Mouse (Mus musculus): ENCODE measurements around the gene Fam120b.

Fam120b gene

DNA sequence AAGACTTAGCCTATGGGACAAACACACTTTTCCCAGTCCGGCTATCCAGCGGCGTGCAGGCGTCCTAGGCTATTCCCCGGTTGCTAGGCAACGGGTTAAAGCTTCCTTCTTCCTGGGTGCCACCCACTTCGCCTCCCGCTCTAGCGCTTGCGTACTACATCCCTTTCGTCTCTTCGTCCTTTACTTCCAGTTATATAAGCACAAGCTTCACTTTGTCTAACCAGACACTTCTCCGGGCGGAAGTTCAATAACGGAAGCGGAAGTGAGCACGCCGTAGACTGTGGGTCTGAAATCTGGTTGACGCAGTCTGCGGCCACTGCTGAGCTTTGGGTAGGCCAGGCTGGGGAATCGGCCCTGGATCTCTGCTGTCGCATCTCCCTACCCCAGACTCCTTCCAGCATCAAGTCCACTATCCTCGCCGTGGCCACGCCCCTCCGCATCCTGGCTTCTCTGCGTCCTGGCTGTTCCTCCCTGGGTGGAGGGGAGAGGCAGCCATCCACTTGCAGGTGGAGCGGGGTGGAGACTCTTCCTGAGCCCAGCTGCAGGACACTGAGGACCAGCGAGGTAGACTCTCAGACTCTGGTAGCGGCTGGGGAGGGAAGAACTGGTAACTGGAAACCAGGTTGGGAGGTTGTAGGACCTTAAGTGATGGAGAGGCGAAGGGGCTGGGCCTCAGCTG lies at the start of gene Fam120b:
Fam120b (plus strand) TSS at position 206 of the 679 bp plus-strand sequence.
- DNase-seq (ENCODE audit: low spot score) = peak; percentile 77

DNA sequence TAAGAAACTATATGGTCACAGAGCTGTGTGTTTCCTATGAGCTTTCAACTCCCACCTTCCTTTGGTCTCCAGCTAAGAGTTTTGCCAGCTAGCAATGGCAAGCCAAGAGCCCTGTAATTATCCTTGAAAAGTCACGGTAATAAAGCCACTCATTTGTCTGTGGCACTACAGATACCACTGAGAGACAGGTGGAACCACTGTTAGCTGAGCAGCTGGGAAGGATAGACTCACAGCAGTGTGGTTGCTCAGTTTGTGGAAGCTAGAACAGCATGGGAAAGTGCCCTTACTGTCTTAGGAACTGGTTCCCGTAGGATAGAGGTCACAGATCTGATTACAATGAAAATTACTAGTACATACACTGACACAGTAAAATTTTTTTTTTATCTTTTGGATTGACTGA lies 45.9 kb upstream of the Fam120b start:
- DNase-seq (ENCODE audit: low spot score) = no peak

DNA sequence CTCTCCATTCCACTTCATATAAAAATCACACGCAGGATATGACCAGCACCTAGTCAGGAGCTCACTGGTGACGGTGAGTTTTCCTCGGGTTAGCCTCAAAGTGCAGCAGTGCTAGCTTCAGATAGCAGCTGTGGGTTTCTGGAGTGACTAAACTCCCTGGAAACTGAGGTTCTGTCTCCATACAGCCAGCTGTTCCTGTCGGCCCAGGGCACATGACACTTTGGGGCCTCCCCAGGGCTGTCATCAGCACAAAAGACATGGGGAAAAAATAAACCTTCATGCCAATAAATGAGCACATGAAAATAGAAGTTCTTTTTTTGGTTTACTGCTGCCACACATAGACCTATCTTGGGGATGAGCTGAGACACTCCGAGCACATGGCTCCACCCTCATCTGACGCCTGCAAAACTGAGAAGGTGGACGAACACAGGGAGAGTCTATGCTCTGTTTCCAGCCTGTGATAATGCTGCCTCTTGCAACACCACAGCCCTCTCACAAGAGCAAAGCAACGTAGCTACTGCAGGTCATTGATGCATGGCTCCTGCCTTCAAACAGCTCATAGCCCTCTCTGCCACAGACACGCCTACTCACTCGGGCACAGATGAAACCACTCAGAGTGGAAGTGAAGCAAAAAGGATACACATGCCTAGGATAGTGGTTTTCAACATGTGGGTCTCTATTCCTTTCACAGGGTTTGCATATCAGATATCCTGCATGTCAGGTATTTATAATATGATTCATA lies 43.0 kb upstream of the Fam120b start:
- DNase-seq (ENCODE audit: low spot score) = no peak

DNA sequence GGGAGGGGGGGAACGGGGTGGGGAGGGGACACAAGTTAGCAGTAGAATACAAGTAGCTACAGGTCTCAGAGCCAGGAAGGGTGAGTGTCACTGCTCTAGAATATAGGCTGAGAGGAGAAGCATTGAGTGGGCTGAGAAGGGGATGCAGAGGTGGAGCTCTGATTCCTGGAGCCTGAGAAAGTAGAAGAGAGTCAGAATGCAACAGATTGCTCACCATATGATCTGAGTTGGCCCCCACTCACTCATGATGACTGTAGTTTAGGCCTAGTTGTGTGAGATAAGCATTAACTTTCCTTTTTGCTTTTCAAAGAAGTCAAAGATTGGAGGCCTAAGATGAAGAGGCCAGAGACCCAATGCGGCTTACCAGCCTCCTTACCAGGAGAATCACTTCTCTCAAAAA lies 42.0 kb upstream of the Fam120b start:
- no peak for DNase-seq (ENCODE audit: low spot score)

DNA sequence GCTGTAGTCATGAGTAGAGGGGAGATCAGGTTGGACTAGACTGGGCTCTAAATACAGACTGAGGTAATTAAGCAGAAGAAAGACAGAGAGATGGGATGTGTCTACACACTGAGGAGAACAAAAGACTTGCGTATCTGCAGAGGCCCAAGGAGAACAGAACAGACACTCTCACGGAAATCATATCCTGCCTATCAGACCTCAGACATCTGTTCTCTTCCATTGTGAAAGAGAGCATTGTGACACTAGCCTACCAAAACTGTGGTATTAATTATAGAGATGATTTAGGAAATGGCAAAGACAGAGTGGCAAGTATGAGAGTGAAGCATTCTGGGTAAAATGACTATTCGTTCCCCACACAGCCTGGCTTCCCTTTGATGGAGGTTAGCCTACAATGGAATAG lies 40.9 kb upstream of the Fam120b start:
- DNase-seq (ENCODE audit: low spot score) = no peak

- no peak for DNase-seq (ENCODE audit: low spot score)
Observed at GRCm38 (mm10) chr17:15356526-15356925, 39.5 kb upstream of the Fam120b start.

DNA sequence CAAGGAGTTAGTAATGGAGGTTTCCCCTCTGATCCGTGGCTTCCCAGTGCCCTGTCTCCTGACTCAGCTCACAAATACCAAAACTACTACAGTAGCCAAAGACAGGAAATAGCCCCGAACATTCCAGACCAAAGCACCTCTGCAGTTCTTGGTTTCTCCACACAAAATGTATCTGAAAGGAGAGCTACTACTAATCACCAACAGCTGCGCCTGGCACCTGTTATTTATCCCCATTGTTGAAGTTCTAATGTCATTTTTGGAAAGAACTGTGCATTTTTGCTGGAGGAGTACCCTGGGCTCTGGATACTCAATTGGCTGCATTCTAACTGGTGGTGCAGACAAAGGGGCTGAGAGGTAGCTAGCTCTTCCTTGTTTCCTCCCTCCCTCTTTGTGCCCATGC lies 38.9 kb upstream of the Fam120b start:
- DNase-seq (ENCODE audit: low spot score) = no peak

DNA sequence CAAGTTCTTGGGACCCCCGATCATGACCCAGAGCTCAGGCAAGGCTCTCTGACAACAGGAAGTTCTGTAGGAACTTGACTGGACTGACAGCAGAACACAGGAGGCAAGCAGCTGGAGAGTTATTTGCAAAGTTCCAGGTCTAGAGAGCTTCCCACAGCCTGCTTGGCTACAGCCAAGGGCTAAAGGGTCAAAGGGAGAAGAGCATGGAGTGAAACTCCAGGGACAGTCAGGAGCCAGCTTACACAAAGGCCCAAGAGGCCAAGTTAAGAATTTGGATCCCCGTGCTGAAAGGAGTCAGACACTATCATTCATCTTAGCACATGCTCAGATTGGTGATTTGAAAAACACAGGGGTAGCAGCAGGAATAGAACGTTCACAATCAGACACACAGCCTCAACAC lies 32.3 kb upstream of the Fam120b start:
- DNase-seq (ENCODE audit: low spot score) = no peak

DNA sequence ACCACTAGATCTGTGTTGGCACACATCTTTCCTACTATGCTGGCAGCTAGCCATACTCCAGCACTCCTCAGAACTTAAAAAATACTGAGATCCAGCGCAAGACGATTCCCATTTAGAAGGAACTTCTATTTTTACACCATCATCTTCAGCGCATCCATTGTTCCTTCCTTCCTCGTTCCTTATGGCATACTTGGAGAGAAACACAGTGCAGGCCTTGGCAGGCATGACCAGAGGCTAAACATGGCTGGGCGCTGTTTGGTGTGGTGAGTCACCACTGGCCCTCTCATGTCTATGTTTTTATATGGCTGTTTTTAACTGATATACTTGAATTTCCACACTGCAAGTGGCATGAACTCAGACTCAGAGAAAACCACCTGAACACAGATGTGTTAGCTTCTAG lies 30.4 kb upstream of the Fam120b start:
- no peak for DNase-seq (ENCODE audit: low spot score)

- DNase-seq (ENCODE audit: low spot score) = no peak
Observed at GRCm38 (mm10) chr17:15370401-15370800, 25.6 kb upstream of the Fam120b start.

DNA sequence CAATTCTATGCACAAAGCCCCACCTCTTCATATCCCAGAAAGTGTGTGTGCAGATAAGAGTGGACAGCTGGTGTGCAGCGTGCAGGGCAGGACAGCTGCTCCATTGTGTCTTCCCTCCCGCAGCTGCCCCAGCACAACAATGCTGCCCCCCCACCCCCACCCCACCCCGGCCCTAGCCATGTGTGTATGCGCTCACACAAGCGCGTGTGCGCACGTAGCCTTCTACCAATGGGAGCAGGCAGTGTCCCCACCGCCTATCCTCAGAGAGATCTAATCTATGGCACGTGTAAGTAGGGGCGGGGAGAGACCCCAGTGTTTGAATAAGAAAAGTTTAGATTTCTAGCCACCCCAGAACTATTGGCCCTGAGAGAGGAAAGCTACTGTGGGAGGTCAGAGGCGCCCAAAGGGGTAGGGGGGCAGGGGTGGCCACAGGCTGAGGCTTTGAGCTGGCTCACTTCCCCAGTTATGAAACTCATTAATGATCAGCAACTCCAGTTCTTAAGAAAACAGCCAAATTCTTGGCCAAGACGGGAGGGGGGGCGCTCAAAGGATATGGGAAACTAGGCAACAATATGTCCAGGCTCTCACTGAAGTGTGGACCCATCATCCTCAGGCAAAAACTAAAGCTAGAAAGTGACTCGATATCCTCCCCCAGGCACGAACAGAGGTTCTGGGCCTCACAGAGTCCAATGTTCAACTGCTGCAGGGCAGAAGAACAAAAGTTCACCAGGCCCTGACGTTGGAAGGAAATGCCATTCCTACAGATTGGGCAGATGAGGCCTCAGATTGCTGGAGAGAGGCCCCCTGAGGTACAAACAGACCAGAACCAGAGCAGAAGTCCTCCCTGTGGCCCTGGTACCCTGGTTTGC lies 23.8 kb upstream of the Fam120b start:
- DNase-seq (ENCODE audit: low spot score) = no peak

GRCm38 (mm10) chr17:15372931-15373652 lies 22.9 kb upstream of the Fam120b start:
- no peak for DNase-seq (ENCODE audit: low spot score)

GRCm38 (mm10) chr17:15374321-15375141 lies 21.5 kb upstream of the Fam120b start:
- DNase-seq (ENCODE audit: low spot score) = no peak

DNA sequence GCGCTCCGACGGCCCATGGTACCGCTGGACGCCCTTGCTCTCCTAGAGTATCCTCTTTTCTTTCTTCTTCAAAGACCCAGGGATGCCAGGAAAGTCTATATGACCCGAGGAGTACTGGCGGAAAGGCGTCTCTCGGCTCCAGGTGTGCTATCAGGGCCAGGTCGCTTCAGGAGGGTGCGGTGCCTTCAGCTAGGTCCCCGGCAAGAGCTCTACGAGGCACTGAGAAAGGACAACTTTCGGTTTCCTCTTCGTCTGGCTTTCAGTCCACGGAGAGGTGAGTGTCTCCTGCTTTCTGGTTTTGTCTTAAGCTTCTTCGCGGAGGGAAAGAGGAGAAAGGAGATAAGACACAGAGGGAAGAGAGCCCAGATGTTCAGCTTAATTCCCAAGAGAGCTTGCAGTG lies 20.8 kb upstream of the Fam120b start:
- DNase-seq (ENCODE audit: low spot score) = no peak

- no peak for DNase-seq (ENCODE audit: low spot score)
Observed at GRCm38 (mm10) chr17:15375701-15376493, 20.1 kb upstream of the Fam120b start.

DNA sequence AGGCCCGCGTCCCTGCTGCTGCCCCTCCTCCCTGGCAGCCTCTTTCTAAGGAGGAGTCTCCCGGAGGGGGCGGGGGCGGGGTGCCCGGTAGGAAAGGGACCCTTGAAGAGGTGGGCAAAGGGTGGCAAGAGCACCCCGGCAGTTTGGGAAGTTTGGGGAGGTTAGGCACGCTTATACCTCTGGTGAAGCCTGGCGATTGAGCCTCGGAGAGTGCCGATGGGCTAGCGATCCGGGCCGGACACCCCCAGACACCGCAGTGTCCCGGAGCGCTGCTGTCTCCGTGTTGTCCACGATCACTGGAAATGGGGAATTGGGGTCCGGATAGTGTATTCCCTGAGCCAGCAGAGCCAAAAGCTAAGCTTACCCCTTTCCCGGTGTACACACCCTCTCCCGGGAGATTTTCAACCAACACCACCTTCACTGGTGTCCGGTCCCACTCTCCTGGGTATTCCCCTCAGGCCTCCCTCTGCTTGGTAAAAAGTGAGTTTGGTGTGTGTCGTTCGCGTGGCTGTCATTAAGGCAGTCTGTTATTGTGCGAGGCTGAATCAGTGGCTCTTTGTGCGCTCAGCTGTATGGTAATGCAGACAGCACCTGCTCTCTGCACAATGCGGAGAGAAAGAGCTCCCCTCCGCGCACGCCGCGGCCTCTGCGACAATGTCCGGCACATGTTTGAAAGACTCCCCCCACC lies 19.4 kb upstream of the Fam120b start, which contains the start of gene Dll1:
Dll1 (minus strand) TSS at position 379 of the 688 bp plus-strand sequence.
- DNase-seq (ENCODE audit: low spot score) = no peak

GRCm38 (mm10) chr17:15377901-15378300 lies 18.1 kb upstream of the Fam120b start:
- no peak for DNase-seq (ENCODE audit: low spot score)

DNA sequence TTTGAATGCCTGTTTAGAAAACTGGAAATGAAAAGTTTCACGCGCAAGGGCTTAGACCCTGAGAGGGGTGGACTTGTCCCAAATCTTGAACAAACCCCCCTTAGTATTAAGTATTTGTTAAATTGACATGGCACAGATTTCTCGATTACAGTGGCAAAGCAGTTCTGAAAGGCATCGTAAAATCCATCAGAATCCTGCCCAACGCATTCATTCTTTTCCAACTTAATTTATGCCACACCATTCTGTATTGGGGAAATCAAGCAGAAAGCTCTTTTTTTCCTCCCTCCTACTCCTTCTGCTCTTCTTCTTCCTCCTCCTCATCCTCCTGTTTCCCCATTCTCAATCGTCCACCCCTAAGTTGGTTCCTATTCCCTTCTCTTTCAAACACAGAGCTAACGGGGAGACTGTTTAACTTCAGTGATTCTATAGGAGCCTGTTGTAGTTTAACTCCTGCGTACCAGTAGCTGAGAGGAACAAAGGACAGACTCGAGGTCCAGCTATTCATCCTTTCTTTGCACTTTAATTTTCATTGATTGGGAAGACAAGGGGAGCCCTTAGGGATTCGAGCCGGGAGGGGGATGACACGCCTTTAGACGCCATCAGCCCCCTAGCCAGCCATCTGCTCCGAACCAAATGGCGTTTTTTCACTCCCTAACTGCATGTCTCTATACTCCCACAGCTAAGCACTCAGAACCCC lies 17.4 kb upstream of the Fam120b start:
- no peak for DNase-seq (ENCODE audit: low spot score)
